Mouse (Mus musculus): ENCODE measurements around the gene Foxl2.

DNA sequence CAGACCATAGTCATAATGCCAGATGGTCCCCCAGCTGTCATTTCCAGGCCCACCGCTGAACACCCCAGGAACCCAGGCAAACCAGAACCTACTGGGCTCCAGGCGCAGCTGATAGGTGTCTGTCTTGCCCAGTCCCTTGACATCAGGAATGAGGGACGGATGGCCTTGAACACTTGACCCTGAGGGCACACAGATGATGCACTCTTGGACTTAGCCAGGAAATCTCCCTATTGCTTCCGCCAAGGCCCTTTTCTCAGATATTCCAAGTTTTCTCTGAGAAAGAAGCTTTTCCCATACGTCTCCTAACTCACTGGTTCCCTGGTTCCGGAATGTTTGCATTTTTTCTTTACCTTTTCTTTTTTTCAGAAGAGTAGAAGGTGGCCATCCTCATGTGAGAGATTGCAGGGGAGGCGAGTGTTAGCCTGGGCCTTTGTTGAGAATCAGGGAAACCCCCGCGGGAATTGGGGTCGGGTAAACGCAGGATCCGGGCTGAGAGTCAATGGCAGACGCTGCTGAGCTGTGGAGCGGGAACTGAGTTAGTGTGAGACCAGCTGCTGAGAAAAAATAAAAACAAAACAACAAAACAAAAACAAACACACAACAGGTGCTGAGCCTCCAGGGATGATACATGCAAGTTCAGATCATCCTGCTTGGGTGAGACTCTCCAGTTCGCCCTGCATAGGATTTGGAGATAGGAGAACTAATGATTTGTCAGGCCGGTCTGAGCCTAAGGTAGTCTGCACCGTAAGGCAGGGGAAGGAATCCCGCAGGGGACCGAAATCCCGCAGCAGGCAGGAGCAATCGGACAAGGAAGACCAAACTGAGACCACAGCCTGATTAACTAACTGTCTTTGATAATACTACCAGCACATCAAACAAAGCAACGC, 6.7 kb downstream of the Foxl2 start:
- no peak for TF ChIP-seq EP300 (IDR thresholded peaks at IDR 0.05)
- TF ChIP-seq CTCF (IDR thresholded peaks at IDR 0.05), result no peak

Measured in lung, postnatal 0 days (tissue).